Mouse (Mus musculus): ENCODE data around the gene Cplx2.

DNA sequence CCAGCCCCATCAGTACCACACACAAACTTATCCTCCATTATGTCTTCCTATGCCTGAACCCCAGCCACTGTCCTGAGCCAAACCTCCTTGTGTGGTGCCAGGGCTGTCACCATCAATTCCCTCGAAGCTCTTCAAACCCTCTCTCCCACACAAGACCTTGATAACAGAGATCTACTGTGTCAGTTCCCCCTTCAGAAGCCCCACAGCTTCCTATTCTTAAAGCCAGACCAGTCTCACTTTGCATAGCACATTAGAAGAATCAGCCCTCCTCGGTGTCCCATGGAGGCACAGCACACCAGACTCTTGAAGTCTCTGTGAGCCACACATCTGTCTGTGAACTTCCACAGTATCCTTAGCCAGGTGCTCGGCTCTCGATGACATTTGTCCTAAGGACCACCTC is 41.6 kb downstream of the Cplx2 start:
- no peak for TF ChIP-seq CTCF (IDR thresholded peaks at IDR 0.05; ENCODE audit: control insufficient read depth, insufficient read depth, low read length)
- no peak for TF ChIP-seq POLR2A (IDR thresholded peaks at IDR 0.05; ENCODE audit: borderline replicate concordance, control insufficient read depth, low read depth, low read length)

All from bone marrow, adult 2 months (tissue).